Mouse (Mus musculus) kidney, postnatal 0 days (tissue): ENCODE results near the gene Wipf2. TPM values are rescaled to one million over a fixed set of nuclear protein-coding genes. Genes with fewer than 3 reads are reported as not detected.

Experiments
- ATAC-seq: fragments of 200-750 bp; cut with Nextera tagmentation; replicated peaks from 2 replicates; pipeline ENCODE4 v1.8.0; 2017; ENCODE audit warnings: low read depth, moderate number of reproducible peaks, moderate TSS enrichment, moderate library complexity; ENCODE audit not compliant: low FRiP score
- DNase-seq: peaks from one replicate; pipeline ENCODE4 v3.0.0-alpha.2; 2016; ENCODE audit warnings: low spot score
- H3K27ac ChIP-seq: fragments of 300-500 bp; sonication (generic); 2 replicates; pipeline ENCODE4 v1.5.1; 2014; ENCODE audit warnings: mild to moderate bottlenecking
- H3K27me3 ChIP-seq: fragments of 300-500 bp; sonication (generic); 2 replicates; pipeline ENCODE4 v1.6.1; 2014; ENCODE audit warnings: low read length, mixed read lengths; ENCODE audit not compliant: insufficient read depth
- H3K36me3 ChIP-seq: fragments of 300-500 bp; sonication (generic); 2 replicates; pipeline ENCODE4 v1.6.1; 2014; ENCODE audit warnings: low read length, mixed read lengths; ENCODE audit not compliant: insufficient read depth
- H3K4me1 ChIP-seq: fragments of 300-500 bp; sonication (generic); replicated peaks from 2 replicates; pipeline ENCODE4 v1.6.1; 2014; ENCODE audit warnings: antibody characterized with exemption, low read length, mixed read lengths; ENCODE audit not compliant: insufficient read depth
- H3K4me2 ChIP-seq: fragments of 300-500 bp; sonication (generic); 2 replicates; pipeline ENCODE4 v1.6.1; 2014; ENCODE audit warnings: mild to moderate bottlenecking, low read length, moderate library complexity, mixed read lengths
- H3K4me3 ChIP-seq: fragments of 300-500 bp; sonication (generic); replicated peaks from 2 replicates; pipeline ENCODE4 v1.5.1; 2014; ENCODE audit warnings: low read depth, low read length
- H3K9ac ChIP-seq: fragments of 300-500 bp; sonication (generic); 2 replicates; pipeline ENCODE4 v1.6.1; 2014; ENCODE audit warnings: low read depth, low read length
- H3K9me3 ChIP-seq: fragments of 300-500 bp; sonication (generic); replicated peaks from 2 replicates; pipeline ENCODE4 v1.6.1; 2016; ENCODE audit warnings: low read length, inconsistent platforms, mixed read lengths
- CTCF ChIP-seq: IDR thresholded peaks from 2 replicates; pipeline ENCODE4 v1.5.1; 2016; ENCODE audit warnings: antibody characterized with exemption, low read depth, mild to moderate bottlenecking, moderate library complexity
- WGBS: fragments of 180-500 bp; shearing (Covaris S2); extraction: QIAGEN DNeasy Blood & Tissue Kit; methylation state at CpG from one replicate; pipeline ENCODE4 v1.1.7; 2014; 5-methylcytosine and 5-hydroxymethylcytosine counted together
- polyA plus RNA-seq: library from polyadenylated mRNA; unstranded; fragments of >200 nt; fragmentation: Nextera tagmentation; extraction: Ambion mirVana; gene quantifications from 2 replicates; pipeline ENCODE4 v1.2.1, GENCODE M21; 2015

The Wipf2 gene
- polyA plus RNA-seq, 1 experiment from 2014 or later = 3.4 TPM

DNA sequence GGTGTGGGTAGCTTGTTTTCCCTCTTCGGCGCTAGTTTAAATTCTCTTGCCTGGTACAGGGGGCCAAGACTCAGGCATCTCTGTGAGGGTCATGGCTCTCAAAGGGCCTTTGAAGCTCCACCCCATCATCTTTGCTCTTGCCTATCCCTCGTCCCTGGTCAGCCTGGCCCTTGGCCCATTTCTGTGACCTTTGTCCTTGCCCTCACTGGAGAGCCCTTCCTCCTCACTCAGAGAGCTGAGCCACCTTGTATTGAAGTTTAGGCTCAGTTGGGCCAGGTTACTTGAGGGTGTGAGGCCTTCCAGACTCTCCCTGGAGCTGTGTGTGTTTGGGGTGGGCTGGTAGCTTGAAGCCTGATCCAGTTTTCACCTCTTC lies 82.2 kb downstream of the Wipf2 start:
- Histone ChIP-seq H3K36me3 (peaks cover 4% of the 10 kb centered on the region; the same call in 1 of the 2 replicates), H3K9ac (no peak overlapping the region), H3K27me3 (no peaks in the 10 kb centered on the region), H3K4me1 (peaks cover 70% of the 10 kb centered on the region), H3K4me3 (no peak overlapping the region), H3K4me2 (no peak overlapping the region), H3K27ac (peak overlapping the region; percentile 39; the same call in 1 of the 2 replicates), H3K9me3 (no peaks in the 10 kb centered on the region)
- DNase-seq (no peak), ATAC-seq (no peak)
- WGBS = 59% methylated on average over 3 of the region's 3 CpGs
- no peak for TF ChIP-seq CTCF

DNA sequence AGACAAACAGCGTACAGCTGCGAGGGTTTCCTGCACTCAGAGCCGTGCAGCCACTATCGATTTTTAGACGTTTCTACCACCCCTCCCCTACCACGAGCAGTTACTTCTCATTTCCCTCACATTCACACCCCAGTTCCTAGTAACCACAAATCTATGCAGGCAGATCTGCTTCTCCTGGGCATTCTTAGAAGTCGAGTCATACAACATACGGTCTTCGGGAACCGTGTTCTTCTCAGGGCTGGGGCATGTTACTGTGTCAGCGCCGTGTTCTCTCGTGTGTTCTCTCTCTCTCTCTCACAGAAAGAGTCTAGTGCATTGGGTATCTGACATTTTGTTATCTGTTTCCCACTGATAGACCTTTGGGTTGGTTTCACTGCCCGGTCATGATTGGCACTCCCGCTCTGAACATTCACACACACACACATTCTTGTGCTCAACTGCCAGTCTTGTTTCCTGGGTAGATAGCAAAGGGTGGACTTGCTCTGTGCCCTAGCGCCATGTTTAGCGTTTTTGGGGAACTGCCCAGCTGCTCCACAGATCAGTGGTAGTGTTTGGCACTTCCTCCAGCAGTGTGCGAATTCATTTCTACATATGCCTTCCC lies 84.6 kb downstream of the Wipf2 start:
- no peak for TF ChIP-seq CTCF
- H3K27me3 ChIP-seq = no peaks in the 10 kb centered on the region
- H3K9me3 ChIP-seq = no peaks in the 10 kb centered on the region
- no peak for DNase-seq
- peaks cover 73% of the 10 kb centered on the region for H3K4me1 ChIP-seq
- no peak overlapping the region for H3K4me3 ChIP-seq
- no peak overlapping the region for H3K4me2 ChIP-seq
- WGBS = 63% methylated on average over 18 of the region's 18 CpGs
- peaks cover 7% of the 10 kb centered on the region; the same call in 1 of the 2 replicates for H3K36me3 ChIP-seq
- H3K9ac ChIP-seq = no peak overlapping the region
- ATAC-seq = no peak
- H3K27ac ChIP-seq = no peak overlapping the region

DNA sequence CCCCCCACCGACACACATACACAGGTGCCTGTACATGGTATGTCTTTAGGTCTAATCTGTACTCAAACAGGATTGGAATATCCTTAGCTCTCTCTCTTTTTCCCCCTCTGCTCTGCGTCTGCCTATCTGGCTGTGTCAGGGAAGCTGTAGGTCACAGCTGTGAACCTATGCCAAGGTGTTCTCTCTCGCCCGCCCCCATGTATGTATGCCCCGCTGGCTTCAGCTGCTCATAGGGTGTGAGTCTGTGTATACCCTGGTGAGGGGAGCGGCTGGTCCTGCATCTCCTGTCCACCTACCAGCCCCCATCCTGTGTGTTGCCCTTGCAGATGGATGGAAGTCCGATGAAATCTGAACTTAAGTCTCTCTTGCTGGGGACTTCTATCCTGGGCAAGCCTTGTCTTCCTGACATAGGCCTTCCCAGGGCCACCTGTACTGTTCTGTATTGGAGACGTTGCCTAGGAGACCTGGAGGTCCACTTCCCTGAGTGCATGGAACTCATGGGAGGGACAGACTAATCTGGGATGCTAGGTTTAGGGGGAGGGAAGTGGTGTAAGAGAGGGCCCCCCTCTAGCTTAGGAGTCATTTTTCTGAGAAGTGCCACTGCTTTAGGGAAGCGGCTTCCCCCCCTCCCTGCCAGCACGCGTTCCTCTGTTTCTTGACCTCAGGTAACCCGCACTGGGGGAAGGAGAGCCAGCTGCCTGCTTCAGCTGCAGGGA lies 86.0 kb downstream of the Wipf2 start:
- Histone ChIP-seq H3K4me1 (peaks cover 70% of the 10 kb centered on the region), H3K27ac (no peak overlapping the region), H3K4me2 (no peak overlapping the region), H3K36me3 (peaks cover 7% of the 10 kb centered on the region; the same call in 1 of the 2 replicates), H3K27me3 (no peaks in the 10 kb centered on the region), H3K9me3 (no peaks in the 10 kb centered on the region), H3K4me3 (no peak overlapping the region), H3K9ac (peak overlapping the region; percentile 32; the same call in 1 of the 2 replicates)
- no peak for TF ChIP-seq CTCF
- no peak for DNase-seq
- 75% methylated on average over 9 of the region's 12 CpGs for WGBS
- ATAC-seq = no peak

DNA sequence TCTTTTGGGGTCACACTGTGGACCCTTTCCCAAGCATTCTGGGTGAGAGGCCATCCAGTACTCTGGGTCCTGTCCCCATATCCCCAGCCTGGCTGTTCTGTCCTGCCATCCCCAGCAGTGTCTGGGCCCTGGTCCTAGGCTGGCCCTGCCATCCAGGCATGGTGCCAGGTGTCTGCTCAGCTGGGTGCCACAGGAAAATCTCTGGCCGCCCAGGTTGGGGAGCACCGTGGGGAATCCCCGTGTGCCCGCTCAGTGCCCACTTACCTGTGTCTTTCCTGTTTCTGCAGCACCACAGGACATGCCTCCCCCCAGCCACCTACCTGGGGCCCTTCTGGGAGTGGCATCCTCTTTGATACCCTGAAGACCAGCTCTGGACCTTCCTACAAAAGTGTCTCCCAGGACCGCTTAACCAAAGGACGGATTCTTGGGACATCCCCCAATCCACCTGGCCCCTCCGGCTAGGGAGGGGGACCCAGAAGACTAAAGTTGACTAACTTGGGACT lies 86.6 kb downstream of the Wipf2 start:
- H3K27me3 ChIP-seq = no peaks in the 10 kb centered on the region
- no peak overlapping the region for H3K4me2 ChIP-seq
- peak overlapping the region; percentile 32; the same call in 1 of the 2 replicates for H3K9ac ChIP-seq
- H3K9me3 ChIP-seq = no peaks in the 10 kb centered on the region
- no peak overlapping the region for H3K4me3 ChIP-seq
- H3K27ac ChIP-seq = no peak overlapping the region
- 85% methylated on average over 7 of the region's 7 CpGs for WGBS
- peaks cover 70% of the 10 kb centered on the region for H3K4me1 ChIP-seq
- TF ChIP-seq CTCF = no peak
- no peak for DNase-seq
- no peak for ATAC-seq
- H3K36me3 ChIP-seq = peaks cover 7% of the 10 kb centered on the region; the same call in 1 of the 2 replicates

DNA sequence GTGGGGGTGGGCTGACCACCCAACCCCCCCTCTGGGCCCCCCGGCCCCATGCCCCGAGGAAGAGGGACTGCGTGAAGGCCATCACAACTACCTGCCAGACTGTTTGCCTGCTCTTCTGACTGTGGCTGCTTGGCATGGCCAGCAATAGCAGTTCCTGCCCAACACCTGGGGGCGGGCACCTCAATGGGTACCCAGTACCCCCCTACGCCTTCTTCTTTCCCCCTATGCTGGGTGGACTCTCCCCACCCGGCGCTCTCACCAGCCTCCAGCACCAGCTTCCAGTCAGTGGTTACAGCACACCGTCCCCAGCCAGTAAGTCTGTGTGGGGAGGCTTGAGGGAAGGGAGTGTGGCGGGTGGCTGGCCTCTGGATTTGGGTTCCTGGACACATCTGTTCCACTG lies 87.0 kb downstream of the Wipf2 start:
- H3K9me3 ChIP-seq = no peaks in the 10 kb centered on the region
- no peak for TF ChIP-seq CTCF
- peak overlapping the region; percentile 96 for H3K27ac ChIP-seq
- H3K4me2 ChIP-seq = no peak overlapping the region
- ATAC-seq (no peak), DNase-seq (no peak)
- no peaks in the 10 kb centered on the region for H3K27me3 ChIP-seq
- H3K36me3 ChIP-seq = peaks cover 7% of the 10 kb centered on the region; the same call in 1 of the 2 replicates
- peaks cover 70% of the 10 kb centered on the region for H3K4me1 ChIP-seq
- 81% methylated on average over 9 of the region's 9 CpGs for whole genome bisulfite sequencing
- no peak overlapping the region for H3K9ac ChIP-seq
- no peak overlapping the region for H3K4me3 ChIP-seq

DNA sequence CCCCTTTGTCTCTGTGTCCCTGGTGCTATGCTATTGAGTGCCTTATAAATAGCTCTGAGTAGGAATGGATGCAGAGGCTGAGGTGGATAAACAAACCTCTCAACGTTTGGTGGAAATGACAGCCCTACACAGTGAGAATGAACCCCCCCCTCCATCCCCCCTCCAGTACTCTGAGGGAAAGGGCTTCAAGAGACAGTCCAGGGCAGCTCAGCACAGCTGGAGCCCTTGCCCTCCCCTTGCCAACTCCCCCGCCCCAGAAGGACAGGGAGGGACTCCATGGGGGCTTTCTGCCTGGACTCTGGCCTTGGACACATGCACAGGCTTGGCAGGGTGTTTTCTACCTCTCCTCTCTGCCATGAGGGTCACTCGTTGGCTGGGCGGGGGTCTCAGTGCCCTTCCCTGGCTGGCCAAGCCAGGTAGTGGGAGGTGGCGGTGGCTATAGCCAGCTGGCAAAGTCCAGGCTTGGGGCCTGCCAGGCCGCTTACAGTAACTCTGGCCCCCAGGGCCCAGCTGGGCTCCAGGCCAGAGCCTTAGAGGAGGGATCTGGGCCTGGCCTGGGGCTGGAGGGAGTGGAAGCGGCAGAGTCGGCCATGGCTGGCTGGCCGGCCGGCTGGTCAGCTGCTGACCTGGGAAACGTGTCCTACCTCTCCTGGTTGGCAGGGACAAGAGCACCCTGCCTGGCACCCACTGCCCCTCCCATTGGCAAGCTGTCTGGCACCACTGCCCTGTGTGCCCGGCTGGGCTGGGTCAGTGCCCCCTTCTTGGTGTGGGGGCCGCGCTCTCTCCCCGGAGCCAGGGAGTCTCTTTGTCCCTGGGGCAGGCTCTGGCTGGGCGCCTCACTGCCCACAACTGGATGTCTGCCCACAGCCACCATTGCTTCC lies 87.8 kb downstream of the Wipf2 start:
- ATAC-seq (peak; percentile 76), DNase-seq (peak; percentile 76)
- Histone ChIP-seq H3K36me3 (peaks cover 7% of the 10 kb centered on the region; the same call in 1 of the 2 replicates), H3K9me3 (no peaks in the 10 kb centered on the region), H3K4me3 (no peak overlapping the region), H3K4me2 (peak overlapping the region; percentile 21), H3K27me3 (no peaks in the 10 kb centered on the region), H3K9ac (peak overlapping the region; percentile 50), H3K4me1 (peaks cover 69% of the 10 kb centered on the region), H3K27ac (peak overlapping the region; percentile 96)
- TF ChIP-seq CTCF = no peak
- WGBS = 30% methylated on average over 15 of the region's 16 CpGs
